Mouse (Mus musculus): Measurements from ENCODE around the gene Mki67.

The Mki67 gene

DNA sequence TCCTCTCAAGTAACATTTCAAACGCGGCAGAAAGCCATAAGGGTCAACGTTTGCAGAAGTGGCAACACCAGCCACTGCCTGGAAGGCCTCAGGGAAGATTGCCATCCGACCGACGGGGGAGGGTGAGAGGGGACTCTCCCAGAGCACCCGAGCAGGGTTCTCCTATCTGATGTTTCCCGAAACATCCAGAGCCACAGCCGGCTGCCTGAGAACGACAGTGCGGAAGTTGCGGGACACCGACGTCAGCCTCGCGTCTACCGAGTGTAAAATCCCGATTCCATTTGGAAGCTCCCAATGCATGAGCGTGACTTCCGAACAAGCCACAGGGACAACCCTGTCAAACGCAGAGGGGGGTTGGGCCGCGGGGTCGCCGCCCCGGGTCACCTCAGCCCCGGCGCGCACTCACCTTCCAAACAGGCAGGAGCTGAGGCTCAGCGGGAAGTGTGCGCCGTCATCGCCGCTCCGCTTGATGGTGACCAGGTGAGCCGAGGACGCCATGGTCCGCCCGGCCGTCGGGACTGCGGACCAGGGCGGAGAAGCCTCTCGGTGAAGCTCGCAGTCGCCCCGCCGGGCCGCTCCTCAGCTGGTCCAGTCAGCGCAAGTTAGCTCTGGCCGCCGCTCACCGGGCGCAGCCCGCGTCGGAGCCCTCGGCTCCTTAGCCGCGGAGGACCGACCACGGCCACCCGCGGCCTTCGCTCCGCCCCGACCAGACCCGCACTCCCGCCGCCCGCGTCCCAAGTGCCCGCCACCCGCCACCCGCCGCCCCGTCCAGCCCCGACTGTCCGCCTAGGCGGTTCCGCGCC is at the start of gene Mki67:
Mki67 (minus strand) TSS at position 720 of the 803 bp plus-strand sequence.
- peak; percentile 70 for DNase-seq (ENCODE audit: low read depth)

DNA sequence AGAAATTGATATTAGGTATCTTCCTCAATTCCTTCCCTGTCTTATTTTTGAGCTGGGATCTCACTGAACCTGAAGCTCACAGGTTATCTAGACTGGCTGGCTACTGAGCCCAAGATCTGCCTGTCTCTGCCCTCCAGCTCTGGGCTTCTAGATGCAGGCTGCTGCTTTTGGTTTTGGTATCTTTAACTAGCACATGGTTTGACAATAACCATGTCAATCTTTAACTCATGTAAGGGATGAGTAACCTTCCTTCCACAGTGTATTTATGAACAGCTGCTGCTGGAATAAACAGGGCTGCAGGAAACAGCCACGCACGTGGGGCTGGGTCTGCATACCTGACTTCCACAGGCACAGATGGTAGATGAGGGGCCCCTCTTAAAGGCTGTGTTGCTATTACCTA is 47.1 kb upstream of the Mki67 start:
- no peak for DNase-seq (ENCODE audit: low read depth)

DNA sequence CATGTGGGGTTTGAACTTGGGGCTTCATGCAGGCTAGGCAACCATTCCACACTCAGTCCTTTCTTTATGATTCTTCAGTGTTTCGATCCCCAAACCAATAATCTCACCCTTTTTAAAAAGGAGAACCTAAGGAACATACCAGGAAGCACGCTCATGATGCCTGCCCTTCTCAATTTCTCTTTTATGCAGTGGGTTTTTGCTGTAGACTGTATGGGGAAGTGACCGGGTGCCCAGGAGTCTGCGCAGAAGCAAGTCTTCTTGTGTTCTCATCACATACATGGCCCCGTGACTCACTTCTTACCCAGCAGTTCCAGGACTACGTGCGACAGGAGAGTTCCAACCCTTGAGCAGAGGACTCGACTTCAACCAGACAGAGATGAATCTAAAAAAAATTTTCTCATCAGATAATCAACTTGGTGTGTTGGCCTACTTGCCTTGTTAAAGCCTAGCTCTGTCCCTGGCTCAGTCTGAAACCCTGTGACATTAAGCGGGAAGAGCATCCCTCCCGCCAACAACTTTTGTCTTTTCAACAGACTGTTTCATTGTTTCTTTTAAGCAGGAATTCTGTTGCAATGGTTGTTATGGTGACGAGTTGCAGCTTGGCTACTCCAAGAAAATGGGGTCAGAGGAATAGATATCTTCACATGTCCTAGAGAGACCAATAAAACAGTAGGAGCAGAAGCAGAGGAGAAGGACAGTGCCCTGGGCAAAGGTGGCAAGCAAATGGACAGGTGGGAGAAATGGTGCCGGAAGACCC is 42.8 kb upstream of the Mki67 start:
- DNase-seq (ENCODE audit: low read depth), result no peak

DNA sequence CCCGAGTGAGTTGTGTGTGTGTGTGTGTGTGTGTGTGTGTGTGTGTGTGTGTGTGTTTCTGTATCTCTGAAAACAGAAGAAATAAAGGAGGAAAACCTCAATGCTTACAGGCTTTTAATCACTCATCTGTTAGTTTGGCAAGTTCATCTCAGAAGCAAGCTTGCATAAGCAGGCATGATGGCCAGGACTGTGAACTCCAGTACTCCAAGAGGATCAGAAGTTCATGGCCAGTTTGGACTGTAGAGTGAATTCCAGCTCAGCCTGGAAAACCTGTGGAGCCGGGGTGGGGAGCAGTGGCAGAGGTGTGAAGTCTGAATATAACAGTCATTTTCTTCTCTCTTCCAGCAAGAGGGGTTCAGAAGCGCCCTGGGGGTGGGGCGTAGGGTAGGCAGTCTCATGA is 42.0 kb upstream of the Mki67 start:
- no peak for DNase-seq (ENCODE audit: low read depth)

DNA sequence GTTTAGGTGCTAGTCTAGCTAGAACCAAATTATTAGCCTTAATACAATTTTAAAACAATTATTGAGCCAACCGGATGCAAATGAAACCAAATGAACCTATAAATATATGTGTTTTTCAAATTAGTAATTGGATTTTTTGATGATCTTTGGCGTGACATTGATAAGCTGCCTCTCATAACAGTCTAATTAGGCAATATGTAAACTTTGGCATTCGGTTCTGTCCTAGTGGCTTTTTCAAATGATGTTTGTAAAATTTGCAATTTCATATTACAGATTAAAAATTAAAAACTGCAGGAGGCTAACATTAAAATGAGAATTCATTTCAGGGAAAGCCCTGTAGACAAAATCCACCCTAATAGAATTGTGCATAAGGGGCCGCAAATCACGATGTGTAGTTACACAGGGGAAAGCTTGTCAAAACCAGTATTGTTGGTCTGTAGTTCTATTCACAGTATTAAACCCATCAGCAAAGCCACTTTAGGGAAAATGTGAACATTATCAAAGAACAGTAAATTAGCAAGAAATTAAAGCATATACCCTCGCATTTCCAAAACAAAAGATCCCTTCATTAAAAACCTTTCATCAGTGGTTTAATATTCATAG is 40.9 kb upstream of the Mki67 start:
- DNase-seq (ENCODE audit: low read depth), result no peak

DNA sequence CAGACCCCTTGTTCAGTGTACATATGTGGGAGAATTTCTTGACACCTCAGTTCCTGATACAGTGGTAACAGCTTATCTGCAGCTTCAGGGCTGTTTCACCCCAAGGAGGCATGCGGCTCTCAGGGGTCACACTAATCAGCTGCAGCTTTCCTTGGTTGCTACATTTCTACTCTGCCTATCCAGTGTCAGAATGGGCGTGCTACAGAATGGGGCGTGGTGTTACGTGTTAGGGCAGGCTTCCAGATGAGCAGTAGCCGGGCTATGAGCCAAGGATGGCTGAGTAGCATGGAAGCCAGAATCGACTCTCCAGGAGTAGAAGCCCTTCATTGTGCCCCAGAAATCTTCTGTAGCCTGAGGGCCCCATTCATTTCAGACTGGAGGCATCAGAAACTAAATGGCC is 32.8 kb upstream of the Mki67 start:
- DNase-seq (ENCODE audit: low read depth), result no peak

DNA sequence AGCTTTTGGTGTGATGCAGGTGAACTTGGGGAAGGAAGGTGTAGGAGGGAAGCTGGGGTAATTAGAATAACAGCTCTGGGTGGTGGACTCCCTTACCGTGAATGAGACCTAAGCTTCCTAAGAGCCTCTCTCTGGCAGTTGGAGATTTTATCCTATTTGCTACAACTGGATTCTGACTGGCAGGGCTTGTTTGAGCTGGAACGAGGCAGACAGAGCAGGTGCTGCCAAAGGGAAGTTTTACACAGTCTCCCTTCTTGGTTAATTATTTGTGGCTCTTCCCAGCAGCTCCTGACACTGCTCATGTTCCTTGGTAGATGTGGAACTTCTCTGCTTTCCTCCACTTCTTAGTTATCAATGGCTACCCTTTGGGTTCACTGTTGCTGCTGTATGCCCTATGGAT is 30.9 kb upstream of the Mki67 start:
- DNase-seq (ENCODE audit: low read depth), result no peak

DNA sequence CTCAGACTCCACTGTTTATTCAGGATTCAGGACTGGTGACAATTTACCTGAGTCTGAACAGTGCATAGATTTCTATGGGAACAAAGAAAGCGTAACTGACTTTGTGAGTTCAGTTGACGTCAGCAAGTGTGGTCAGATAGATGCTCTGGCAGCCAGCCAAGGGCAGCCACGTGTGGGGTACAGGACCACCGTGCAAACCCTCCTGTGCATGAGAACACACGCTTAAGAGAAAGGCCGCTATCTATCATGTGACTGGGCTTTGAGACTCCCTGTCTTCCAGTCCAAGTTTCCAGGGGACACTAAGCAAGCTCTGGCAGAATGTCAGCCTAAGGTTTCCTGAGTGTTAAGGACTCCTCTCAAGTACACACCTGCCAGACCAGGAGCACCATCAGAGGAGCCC is 30.4 kb upstream of the Mki67 start:
- no peak for DNase-seq (ENCODE audit: low read depth)

DNA sequence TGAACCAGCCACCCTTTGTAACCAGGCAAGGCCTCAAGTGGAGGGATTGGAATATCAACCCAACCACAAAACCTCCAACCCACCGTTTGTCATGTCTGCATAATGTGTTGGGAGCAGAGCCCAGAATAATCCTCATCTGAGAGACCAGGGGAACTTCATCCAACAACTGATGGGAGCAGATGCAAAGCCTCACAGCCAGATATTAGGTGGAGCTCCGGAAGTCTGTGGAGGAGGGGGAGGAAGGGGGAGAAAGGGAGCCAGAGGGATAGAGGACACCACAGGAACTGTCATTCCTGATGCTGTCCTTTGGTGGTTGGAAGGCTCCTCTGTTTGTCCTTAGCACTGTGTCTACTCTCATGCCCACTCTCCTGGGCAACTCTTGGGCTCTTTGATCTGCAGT is 28.9 kb upstream of the Mki67 start:
- DNase-seq (ENCODE audit: low read depth), result no peak

DNA sequence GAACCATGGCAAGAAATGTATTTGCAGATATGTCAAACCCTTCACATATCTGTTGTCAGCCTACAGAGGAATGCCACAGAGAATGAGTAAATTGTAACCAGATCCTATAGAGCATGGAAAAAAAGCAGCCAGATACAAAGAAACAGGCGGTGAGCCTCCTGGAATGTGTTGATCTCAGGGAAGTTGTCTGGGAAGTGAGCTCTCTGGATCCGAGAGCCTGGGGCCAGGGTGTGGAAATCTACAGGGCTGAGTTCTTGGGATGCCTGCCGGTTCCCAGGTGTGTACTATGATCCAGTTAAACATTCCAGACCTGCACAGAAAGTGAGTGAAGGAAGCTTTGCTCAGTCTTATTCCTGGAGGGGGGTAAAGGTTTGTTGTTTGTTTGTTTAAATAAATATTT is 24.3 kb upstream of the Mki67 start:
- DNase-seq (ENCODE audit: low read depth), result no peak

DNA sequence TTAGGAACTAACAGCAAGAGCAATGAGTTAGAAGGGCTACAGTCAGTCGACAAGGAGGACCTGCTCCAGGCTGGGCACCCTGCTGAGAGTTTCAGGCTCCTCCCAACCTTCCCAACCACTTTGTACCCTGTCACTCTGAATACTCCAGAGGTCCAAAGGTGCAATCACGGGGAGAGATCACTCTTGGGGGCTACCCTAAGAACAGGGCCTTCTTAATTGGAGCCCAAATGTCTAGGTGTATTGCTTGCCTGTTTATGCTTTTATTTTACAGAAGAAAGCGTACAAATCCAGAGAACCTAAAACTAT is 20.4 kb upstream of the Mki67 start:
- DNase-seq (ENCODE audit: low read depth), result no peak

DNA sequence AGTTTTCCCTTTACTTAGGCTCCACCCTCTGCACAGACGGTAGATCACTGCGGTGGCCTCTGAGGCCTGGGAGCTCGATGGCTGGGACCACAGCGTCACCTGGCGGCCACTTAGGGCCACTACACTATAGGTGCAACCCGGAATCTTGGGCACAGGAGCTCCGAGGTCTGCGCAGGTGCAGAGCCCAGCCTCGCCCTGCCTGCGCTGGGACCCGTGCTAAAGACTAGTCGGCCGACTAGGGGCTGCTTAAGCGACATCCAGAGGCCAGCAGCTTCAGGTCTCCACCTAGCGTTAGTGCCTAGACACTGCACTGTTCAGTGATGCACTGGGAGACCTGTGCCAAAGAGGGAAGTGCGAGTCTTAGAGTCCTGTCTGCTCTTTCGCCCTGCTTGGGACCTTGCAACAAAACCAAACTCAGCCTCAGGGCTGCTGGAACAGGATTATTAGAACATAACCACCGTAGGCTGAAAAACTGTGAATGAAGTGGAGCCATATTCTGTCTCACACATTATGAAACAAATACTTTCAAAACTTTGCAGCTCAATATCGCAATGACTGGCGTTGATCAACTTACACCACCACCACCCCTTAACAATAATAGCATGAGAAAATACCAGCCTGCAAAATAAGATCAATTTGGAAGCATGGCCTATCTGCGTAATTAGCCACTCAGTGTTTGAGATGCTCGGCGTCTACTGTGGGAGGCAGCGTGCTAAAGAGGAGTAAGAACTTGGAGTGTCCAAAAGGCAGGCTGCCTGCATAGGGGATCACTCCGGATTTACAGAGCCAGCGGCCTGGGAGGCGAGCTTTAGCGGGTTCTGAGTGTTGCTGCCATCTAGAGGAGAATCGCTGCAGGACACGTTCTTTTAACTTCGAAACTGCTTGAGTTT is 19.8 kb upstream of the Mki67 start:
- DNase-seq (ENCODE audit: low read depth), result peak; percentile 96

DNA sequence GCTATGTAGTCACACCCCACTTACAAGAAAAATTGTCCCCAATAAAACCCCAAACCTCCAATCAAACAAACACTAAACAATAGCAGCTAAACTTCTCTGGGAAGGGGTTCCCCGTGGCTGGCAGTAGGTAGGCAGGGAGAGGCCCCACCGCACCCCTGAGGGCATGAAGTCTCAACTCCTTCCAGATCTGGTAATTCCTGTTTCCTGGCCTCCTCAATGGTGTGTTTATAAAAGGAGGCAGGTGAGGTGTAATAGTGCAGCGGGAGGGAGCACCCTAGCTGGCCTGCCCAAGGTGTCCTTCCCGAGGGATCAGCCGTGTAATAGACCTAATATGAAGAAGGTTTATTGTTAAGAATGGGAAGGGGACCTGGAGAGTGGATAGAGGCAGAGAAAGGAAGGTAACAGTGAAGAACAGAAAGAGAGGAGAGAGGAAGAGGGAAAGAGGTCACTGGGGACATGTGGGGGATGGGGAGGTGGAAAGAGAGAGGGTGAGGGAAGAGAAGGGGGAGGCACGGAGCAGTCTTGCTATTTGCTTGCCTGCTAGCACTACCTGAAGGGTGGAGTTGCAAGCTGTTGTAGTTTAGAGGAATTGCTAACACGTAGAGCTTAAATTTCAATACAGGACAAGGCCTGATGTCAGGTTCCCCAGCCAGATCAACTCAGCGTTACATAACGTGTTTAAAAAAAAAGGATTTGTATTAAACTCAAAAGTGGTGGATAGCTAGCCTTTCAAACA is 18.9 kb upstream of the Mki67 start:
- DNase-seq (ENCODE audit: low read depth), result no peak

DNA sequence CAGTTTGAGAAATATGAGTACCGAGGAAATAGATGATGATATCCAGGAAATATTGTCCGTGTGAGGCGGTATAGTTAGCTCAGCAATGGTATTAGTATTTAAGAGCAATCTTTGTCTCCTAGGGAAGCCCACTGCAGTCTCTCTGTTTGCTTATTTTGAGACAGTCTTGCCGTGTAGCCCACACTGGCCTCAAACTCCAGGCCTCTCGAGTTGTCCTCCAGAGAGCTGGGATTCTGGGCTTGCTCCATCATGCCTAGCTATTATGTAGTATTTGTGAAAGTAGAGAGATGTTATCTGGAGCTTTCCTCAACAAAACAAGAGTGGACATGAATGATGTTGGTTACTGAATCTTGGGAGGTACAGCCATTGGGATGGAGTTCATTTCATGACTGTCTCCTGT is 18.2 kb upstream of the Mki67 start:
- DNase-seq (ENCODE audit: low read depth), result no peak

DNA sequence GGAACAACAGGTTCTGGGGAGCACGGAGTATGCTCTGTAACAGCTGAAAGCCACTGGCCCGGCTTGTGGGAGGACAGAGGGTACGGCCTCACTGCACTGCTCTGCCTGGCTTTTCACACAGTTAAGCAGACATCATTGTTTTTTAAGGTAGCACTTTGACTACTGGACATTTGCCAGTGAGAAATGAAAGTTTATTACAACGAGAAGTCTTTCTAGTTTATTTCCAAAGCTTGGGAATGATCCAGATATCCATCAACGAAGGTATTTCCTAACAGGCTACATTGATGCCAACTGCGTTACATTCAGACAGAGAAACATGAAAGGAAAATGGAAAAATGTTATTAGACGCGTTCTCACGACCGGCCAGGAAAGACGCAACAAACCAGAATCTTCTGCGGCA is 11.9 kb upstream of the Mki67 start:
- no peak for DNase-seq (ENCODE audit: low read depth)

DNA sequence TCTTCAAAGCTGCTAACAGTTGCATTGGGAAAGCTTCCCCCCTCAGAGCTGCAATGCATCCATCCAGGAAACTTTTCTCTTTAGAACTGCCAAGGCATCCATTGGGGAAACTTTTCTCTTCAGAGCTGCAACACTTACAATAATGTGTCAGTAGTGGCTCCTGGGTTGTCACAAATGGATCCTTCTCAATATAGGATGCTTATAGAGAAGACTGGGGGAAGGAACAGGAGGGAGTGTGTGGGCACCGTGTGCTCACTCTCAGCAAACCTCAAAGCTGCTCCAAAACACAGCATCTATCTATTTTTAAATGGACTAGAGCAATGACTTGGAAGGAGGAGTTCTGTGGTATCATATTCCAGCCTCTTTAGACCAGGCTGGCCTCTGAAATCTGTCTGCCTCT is 10.5 kb upstream of the Mki67 start:
- DNase-seq (ENCODE audit: low read depth), result no peak

DNA sequence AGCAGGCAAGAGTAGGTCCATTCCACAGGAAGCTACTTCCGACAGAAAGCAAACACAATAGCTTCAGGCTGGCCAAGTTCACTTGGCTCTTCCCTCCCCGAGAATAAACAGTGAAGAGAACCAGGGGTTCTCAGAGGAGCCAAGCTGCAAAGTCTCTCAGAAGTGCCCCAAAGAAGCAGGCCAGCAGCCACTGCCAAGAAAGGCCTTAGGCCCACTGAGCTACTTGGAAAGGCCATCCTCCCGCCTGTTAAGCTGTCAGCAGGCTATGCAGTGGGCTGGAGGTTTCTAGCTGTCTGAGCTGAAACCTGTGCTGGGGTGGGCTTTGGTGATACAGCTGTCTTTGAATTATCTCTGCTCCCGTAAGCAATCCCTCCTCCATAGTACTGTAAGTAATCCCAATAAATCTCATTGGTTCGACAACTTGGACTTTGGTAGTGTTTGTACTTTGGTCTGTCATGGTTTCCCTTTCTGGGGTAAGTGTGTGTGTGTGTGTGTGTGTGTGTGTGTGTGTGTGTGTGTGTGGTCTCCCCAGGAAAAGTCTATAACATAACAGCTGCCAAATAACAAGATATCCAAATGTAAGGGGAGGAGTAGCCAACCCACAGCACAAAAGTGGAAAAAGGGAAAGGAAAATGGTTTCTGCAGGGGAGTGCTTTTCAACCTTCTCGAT is 7.6 kb upstream of the Mki67 start:
- DNase-seq (ENCODE audit: low read depth), result no peak

DNA sequence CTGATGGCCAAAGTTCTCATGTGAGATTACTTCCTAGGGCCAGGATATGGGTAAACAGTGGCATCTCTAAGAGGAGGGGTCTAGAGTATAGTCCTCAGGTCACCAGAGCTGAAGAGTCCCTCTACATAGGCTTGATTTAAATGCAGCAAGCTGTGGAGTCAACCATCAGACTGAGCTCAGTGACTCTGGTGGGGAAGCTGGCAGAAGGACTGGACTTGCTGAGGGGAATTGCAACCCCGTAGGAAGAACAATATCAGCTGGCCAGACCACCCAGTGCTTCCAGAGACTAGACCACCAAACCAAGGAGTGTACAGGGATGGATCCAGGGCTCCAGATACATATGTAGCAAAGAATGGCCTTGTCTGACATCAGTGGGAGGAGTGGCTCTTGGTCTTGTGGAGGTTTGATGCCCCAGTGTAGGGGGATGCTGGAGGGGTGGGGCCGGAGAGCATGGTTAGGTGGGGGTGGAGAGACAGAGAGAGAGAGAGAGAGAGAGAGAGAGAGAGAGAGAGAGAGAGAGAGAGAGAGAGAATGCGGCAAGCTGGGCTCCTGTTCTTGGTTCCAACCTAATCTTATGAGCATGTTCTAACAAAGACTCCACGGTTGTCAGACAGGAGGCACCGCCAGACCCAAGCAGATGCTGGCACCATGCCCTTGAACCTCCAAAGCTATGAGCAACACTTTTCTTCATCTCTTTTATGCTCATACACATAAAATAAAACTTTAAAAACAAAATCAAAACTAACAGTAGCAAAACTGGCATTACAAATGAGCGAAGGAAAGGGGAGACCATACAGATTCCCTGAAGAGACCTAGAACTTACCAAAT is 6.1 kb upstream of the Mki67 start:
- peak; percentile 3 for DNase-seq (ENCODE audit: low read depth)

DNA sequence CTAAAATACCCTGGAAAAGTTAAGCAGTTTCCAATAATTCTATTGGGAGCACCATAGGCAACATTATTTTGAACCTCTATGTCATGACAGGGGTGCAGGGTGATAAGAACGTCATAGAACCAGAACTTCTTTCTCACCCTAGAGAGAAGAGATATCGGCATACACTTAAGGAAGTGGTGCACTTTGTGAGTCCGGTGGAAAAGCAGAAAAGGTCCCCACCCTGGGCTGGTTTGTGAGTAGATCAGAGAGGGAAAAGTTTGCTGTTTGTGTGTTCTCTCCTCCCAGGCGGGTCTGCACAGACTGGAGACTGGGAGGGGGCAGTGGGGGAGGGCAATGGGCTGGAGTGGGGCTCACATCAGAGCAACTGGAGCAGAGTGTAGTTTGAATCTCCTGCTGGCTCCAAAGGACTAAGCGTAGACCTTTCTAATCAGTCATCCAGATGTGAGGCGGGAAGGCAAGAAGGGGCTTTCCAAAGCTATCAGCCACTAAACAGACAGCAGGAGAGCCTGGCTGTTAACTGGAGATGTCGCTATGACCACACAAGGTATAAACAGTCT is 5.4 kb upstream of the Mki67 start:
- no peak for DNase-seq (ENCODE audit: low read depth)
